Comparison of ENCODE assay signal across 8 mouse cellular contexts in the genomic region with DNA sequence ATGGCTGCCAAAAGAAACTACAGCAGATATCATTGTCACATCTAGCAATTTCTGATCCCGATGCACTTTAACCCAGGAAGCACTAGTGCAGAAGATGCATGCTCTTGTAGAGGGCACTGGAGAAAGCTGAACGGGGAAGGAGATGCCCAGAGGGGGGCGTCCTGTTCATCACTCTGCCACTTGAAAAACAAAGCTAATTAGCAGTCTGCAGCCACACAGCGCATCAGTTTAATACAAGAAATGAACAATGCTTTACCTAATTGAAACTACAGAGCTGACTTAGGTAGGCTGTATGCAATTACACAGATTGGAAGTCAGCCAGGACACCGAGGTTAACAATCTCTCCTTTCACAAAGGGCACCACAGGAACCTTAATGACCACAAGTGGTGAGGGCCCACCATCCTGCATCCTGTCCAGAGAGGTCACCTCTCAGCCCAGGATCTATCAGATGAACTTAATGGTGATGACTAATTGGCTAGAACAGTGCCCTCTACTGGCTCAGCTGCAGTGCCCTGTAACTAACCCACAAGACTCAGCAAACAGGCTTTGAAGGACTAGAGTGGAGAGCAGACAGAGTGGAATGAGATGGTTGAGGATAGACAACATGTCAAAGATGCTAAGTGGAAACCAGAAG.
DNase-seq lines count a peak whose midpoint lies in the region; ATAC-seq and TF ChIP-seq lines count a peak whose summit lies in the region.

No protein-coding gene starts in this region.

- CTCF ChIA-PET in Patski (lab: Charles Lee) = interaction anchor here (2.4 kb wide), 1 partner anchor 10 kb away, joined by 7 read pairs; no protein-coding TSS in a partner anchor

- POLR2A ChIA-PET in Patski (lab: Charles Lee) = no interaction called here

- in situ Hi-C loops in Patski (cut with MboI; ENCODE audit: low pct_unique_long_range_greater_than_20kb) = no loop called here

- no peak for TF ChIP-seq POLR2A in lung, adult 2 months (IDR thresholded peaks at IDR 0.05; ENCODE audit: borderline replicate concordance, extremely low read depth, low read depth, low read length)

- H3K4me1 ChIP-seq in lung, adult 2 months (ENCODE audit: control insufficient read depth, insufficient read depth, low read length) = no peaks in the 10 kb centered on the region

- 75% methylated on average over 5 of the region's 5 CpGs for WGBS in lung, adult 2 months

- 0 out of 2 replicates have a peak, but pooled peaks have one; percentile 4 for TF ChIP-seq CTCF in lung, adult 2 months (IDR thresholded peaks at IDR 0.05; ENCODE audit: insufficient read depth, low read length)
- TF ChIP-seq CTCF in Patski (IDR thresholded peaks at IDR 0.05) = peak; percentile 60

- H3K27me3 ChIP-seq in Patski = no peaks in the 10 kb centered on the region

- no peak overlapping the region for H3K4me3 ChIP-seq in lung, adult 2 months (replicated peaks; ENCODE audit: extremely low read depth, low read depth, low read length)

- peak; percentile 19 to 23 for DNase-seq in cerebellum, postnatal 14 days
- no peak for DNase-seq in cerebellum, adult 11-12 months
- DNase-seq in lung, adult 2 months = no peak
- no peak for DNase-seq in lung, postnatal 25 days (ENCODE audit: low spot score)
- DNase-seq in Patski (ENCODE audit: low read depth, low spot score) = no peak
- DNase-seq in natural killer cell, adult 2 months (ENCODE audit: low spot score in 2 of 2) = peak; percentile 22 to 35
- DNase-seq in right cerebral cortex, postnatal 14 days = no peak
- DNase-seq in spleen, adult 12 weeks (ENCODE audit: low spot score) = no peak

- no peak for ATAC-seq in Patski

Comparison
In these comparisons a context has a peak if more than half of its experiments do, and no peak if none do; other contexts are left out.
1. DNase-seq: peak in cerebellum, postnatal 14 days (2 of 2) and natural killer cell, adult 2 months (2 of 2); none in cerebellum, adult 11-12 months (single experiment), lung, adult 2 months (single experiment), lung, postnatal 25 days (single experiment), Patski (single experiment), right cerebral cortex, postnatal 14 days (single experiment) and spleen, adult 12 weeks (single experiment).